Mouse (Mus musculus) kidney, adult 2 months (tissue): ENCODE results near the gene Gm29427. TPM values are rescaled to one million over a fixed set of nuclear protein-coding genes. Genes with fewer than 3 reads are reported as not detected.

Experiments
- DNase-seq: peaks from one replicate; pipeline ENCODE4 v3.0.0; 2021
- H3K27ac ChIP-seq: fragments of 200-500 bp; 2 replicates; pipeline ENCODE4 v1.5.1; 2012; ENCODE audit warnings: low read depth, low read length, control low read depth, inconsistent platforms; ENCODE audit not compliant: insufficient read depth
- H3K27me3 ChIP-seq: fragments of 200-500 bp; replicated peaks from 2 replicates; pipeline ENCODE4 v1.6.1; 2012; ENCODE audit warnings: mild to moderate bottlenecking, moderate library complexity, low read length, inconsistent platforms; ENCODE audit not compliant: control insufficient read depth, insufficient read depth
- H3K36me3 ChIP-seq: fragments of 200-500 bp; 2 replicates; pipeline ENCODE4 v1.6.1; 2012; ENCODE audit warnings: mild to moderate bottlenecking, moderate library complexity, low read length, inconsistent platforms; ENCODE audit not compliant: control insufficient read depth, insufficient read depth
- H3K4me1 ChIP-seq: fragments of 200-500 bp; 2 replicates; pipeline ENCODE4 v1.6.1; 2011; ENCODE audit warnings: low read length; ENCODE audit not compliant: control insufficient read depth, insufficient read depth
- H3K4me3 ChIP-seq: fragments of 200-500 bp; 2 replicates; pipeline ENCODE4 v1.5.1; 2011; ENCODE audit warnings: mild to moderate bottlenecking, low read depth, low read length, control low read depth; ENCODE audit not compliant: insufficient read depth
- CTCF ChIP-seq: fragments of 200-500 bp; conservative IDR thresholded peaks from 2 replicates; pipeline ENCODE4 v1.5.1; 2011; ENCODE audit warnings: low read depth, mild to moderate bottlenecking, control low read depth, low read length, moderate library complexity, mixed read lengths; ENCODE audit not compliant: insufficient read depth, insufficient read length
- POLR2A ChIP-seq: fragments of 200-500 bp; IDR thresholded peaks from one replicate; pipeline ENCODE4 v1.6.1; 2011; ENCODE audit warnings: low read depth, low read length, control low read depth
- WGBS: fragments of 180-500 bp; shearing (Covaris S2); methylation state at CpG from one replicate; pipeline ENCODE4 v1.1.7; 2018; 5-methylcytosine and 5-hydroxymethylcytosine counted together
- polyA plus RNA-seq: library from polyadenylated mRNA; depleted of rRNA; stranded (reverse); fragments of >200 nt; gene quantifications from 2 replicates; pipeline ENCODE4 v1.2.3, GENCODE M21; 2012

Gene Gm29427
- polyA plus RNA-seq, 1 experiment = not detected

- Histone ChIP-seq H3K4me1 (peaks cover 12% of the 10 kb centered on the region), H3K36me3 (no peaks in the 10 kb centered on the region), H3K4me3 (peak within 1 kb of the TSS; percentile 45), H3K27ac (peak within 1 kb of the TSS; percentile 70), H3K27me3 (no peaks in the 10 kb centered on the region)
- TF ChIP-seq CTCF (no peak), POLR2A (no peak)
- WGBS = 13% methylated on average over 10 of the region's 10 CpGs
- peak; percentile 88 for DNase-seq
Observed at GRCm38 (mm10) chr1:130731741-130732337, 16.2 kb upstream of the Gm29427 start, which contains the start of gene AA986860. Gene AA986860, plus strand, starts transcription at chr1:130731976.

- TF ChIP-seq POLR2A (no peak), CTCF (no peak)
- Histone ChIP-seq H3K36me3 (no peaks in the 10 kb centered on the region), H3K4me3 (no peak within 1 kb of the TSS), H3K27ac (no peak within 1 kb of the TSS), H3K27me3 (no peaks in the 10 kb centered on the region), H3K4me1 (peaks cover 8% of the 10 kb centered on the region)
- 68% methylated on average over 2 of the region's 2 CpGs for WGBS
- DNase-seq = no peak
Observed at GRCm38 (mm10) chr1:130729153-130729552, 13.6 kb upstream of the Gm29427 start, which contains the start of gene Pfkfb2. Gene Pfkfb2, minus strand, starts transcription at chr1:130729253.

- TF ChIP-seq CTCF = no peak
- TF ChIP-seq POLR2A = no peak
- WGBS = 92% methylated on average over 3 of the region's 3 CpGs
- no peaks in the 10 kb centered on the region for H3K27me3 ChIP-seq
- no peak overlapping the region for H3K27ac ChIP-seq
- no peak overlapping the region for H3K4me3 ChIP-seq
- H3K36me3 ChIP-seq = no peaks in the 10 kb centered on the region
- H3K4me1 ChIP-seq = peaks cover 9% of the 10 kb centered on the region; the same call in 1 of the 2 replicates
- DNase-seq = no peak
Observed at GRCm38 (mm10) chr1:130728708-130729107, 13.1 kb upstream of the Gm29427 start.

DNA sequence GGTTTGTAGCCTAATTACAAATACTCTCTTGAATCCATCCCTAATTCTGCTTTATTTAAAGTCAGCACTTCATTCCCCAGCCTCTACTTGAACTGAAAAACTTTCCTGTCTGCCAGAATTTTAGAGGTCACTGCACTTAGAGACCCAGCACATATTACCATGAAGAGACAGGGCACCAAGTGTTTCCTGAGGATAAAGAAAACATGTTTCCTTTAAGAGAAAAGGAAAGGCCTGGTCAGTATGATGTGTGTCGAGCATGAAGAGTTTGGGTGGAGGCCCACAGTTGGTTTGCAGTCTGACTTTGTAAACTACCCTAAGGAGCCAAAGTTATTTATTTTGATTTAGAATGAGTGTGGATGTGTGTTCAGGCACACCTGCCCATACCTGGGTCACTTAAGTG is 12.5 kb upstream of the Gm29427 start:
- no peak for DNase-seq
- WGBS = 43% methylated on average over 1 of the region's 1 CpGs
- Histone ChIP-seq H3K27me3 (no peaks in the 10 kb centered on the region), H3K27ac (no peak overlapping the region), H3K4me3 (no peak overlapping the region), H3K4me1 (peaks cover 10% of the 10 kb centered on the region; the same call in 1 of the 2 replicates), H3K36me3 (no peaks in the 10 kb centered on the region)
- no peak for TF ChIP-seq CTCF
- no peak for TF ChIP-seq POLR2A

GRCm38 (mm10) chr1:130726396-130726795 is 10.8 kb upstream of the Gm29427 start:
- Histone ChIP-seq H3K4me3 (no peak overlapping the region), H3K36me3 (no peaks in the 10 kb centered on the region), H3K4me1 (peaks cover 10% of the 10 kb centered on the region; the same call in 1 of the 2 replicates), H3K27me3 (no peaks in the 10 kb centered on the region), H3K27ac (no peak overlapping the region)
- WGBS = 76% methylated on average over 2 of the region's 2 CpGs
- no peak for TF ChIP-seq POLR2A
- DNase-seq = no peak

DNA sequence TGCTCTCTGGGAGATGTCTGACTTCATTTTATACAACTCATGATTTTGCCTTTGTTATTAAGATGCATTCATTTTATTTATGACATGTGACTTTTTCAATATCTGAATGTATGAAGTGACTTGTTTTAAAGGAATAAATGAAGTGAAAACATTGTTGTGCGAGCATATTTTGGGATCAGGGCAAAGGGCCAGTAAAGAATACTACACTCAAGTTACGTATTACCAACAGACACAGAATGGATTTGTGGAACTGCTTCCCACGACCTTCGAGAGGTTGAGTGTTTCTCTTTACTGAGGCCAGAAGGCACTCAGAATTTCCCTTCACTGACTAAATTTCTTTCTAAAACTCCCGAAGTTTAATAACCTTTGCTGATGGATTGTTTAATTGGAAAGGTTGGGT is 8.6 kb upstream of the Gm29427 start:
- Histone ChIP-seq H3K4me1 (peaks cover 10% of the 10 kb centered on the region; the same call in 1 of the 2 replicates), H3K27ac (no peak overlapping the region), H3K4me3 (no peak overlapping the region), H3K36me3 (no peaks in the 10 kb centered on the region), H3K27me3 (no peaks in the 10 kb centered on the region)
- peak; percentile 58 for DNase-seq
- 50% methylated on average over 5 of the region's 5 CpGs for WGBS
- TF ChIP-seq CTCF (no peak), POLR2A (no peak)

- H3K36me3 ChIP-seq = no peaks in the 10 kb centered on the region
- no peak for TF ChIP-seq CTCF
- no peak for TF ChIP-seq POLR2A
- H3K27me3 ChIP-seq = no peaks in the 10 kb centered on the region
- H3K4me1 ChIP-seq = peaks cover 3% of the 10 kb centered on the region; the same call in 1 of the 2 replicates
- peak within 1 kb of the TSS; percentile 79 for H3K27ac ChIP-seq
- peak; percentile 91 for DNase-seq
- under 1% methylated on average over 54 of the region's 54 CpGs for WGBS
- H3K4me3 ChIP-seq = peak within 1 kb of the TSS; percentile 65
Observed at GRCm38 (mm10) chr1:130717291-130717871, 1.8 kb upstream of the Gm29427 start, which contains the start of gene Yod1. Gene Yod1, plus strand, starts transcription at chr1:130717327.
